Mouse (Mus musculus): ENCODE results near the gene Tcirg1.

DNA sequence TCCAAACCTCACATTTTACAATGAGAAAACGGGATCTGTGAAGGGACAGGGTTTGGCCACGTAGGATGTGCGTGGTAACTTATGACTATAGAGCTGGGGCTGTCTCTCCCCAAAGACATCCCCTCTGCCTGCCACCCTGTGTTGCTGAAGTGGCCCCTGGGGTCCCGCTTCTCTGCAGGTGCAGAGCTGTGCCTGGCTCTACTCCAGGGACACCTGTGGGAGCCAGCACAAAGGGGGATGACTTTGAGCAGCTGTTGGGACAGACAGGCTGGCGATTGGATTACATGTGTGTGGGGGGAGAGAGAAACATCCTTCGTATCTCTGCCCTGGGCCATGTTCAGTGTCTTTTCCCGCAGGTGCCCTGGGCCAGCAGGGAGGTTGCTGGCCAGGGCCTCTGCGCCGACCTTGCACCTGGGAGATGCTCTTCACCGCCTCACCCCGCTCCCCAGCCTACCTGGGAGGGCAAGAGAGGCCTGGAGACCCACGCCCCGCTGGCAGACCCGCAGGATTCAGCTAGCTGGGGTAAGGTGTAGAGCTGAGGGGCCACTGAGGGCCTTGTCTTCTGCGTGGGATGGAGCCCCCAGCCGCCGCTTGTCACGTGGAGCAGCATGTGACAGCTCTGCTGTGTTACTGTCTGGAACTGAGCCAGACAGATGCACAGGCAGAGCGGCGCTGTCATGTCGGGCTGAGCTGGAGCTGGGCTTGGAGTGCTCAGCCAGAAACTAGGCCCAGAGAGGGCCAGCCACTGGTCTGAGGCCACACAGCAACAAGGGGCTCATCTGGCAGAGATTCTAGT, 23.5 kb upstream of the Tcirg1 start:
- TF ChIP-seq POLR2A (IDR thresholded peaks at IDR 0.05; ENCODE audit: borderline replicate concordance, extremely low read depth, insufficient read depth, insufficient read length, poor library complexity, severe bottlenecking): no peak
- no peak for TF ChIP-seq CTCF (IDR thresholded peaks at IDR 0.05; ENCODE audit: borderline replicate concordance, extremely low read depth, insufficient read depth, insufficient read length)
